Mouse (Mus musculus) G1E (cell line): ENCODE measurements around the gene Caln1.

ENCODE experiments used
- CTCF ChIP-seq: IDR thresholded peaks from 2 replicates; pipeline ENCODE4 v1.5.1; 2012; ENCODE audit warnings: low read depth, low read length, inconsistent platforms, mixed read lengths
- GATA1 ChIP-seq: IDR thresholded peaks from 2 replicates; pipeline ENCODE4 v1.6.1; 2012; ENCODE audit warnings: borderline replicate concordance, low read length, inconsistent platforms, mixed read lengths
- GATA2 ChIP-seq: IDR thresholded peaks from 2 replicates; pipeline ENCODE4 v1.6.1; 2012; ENCODE audit warnings: low read depth, low read length, inconsistent platforms, borderline replicate concordance
- POLR2AphosphoS5 ChIP-seq: IDR thresholded peaks from 2 replicates; pipeline ENCODE4 v1.6.1; 2012; ENCODE audit warnings: low read depth, low read length, inconsistent platforms; ENCODE audit not compliant: insufficient replicate concordance
- TAL1 ChIP-seq: conservative IDR thresholded peaks from 2 replicates; pipeline ENCODE4 v1.6.1; 2012; ENCODE audit warnings: low read depth, low read length, inconsistent platforms, mixed read lengths

DNA sequence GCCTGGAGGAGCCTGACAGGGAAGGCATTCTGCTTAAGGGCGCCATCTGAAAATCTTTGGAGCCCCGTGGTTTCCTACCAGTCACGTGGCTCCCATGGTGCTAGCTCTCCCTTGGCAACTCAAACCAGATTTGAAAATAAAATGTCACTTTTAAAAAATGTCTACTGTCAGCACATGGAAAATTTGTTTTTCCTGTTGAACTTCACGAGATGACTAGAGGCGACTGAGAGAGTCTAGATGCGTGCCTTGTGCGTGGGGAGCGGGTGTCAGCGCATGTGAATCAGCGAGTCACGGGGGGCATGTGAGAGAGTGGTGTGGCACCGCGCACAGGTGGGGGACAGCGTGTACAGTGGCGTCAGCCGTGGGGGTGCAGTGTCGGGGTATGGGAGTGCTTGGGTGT, 42.3 kb downstream of the Caln1 start:
- TF ChIP-seq CTCF (no peak), GATA1 (no peak), TAL1 (no peak), GATA2 (no peak), POLR2AphosphoS5 (no peak)
